Mouse (Mus musculus) skeletal muscle tissue, adult 2 months (tissue): ENCODE measurements around the gene Ush2a.

Experiments
- DNase-seq: peaks from one replicate; pipeline ENCODE4 v3.0.0-alpha.2; 2012; ENCODE audit warnings: low read depth, low spot score

The Ush2a gene

DNA sequence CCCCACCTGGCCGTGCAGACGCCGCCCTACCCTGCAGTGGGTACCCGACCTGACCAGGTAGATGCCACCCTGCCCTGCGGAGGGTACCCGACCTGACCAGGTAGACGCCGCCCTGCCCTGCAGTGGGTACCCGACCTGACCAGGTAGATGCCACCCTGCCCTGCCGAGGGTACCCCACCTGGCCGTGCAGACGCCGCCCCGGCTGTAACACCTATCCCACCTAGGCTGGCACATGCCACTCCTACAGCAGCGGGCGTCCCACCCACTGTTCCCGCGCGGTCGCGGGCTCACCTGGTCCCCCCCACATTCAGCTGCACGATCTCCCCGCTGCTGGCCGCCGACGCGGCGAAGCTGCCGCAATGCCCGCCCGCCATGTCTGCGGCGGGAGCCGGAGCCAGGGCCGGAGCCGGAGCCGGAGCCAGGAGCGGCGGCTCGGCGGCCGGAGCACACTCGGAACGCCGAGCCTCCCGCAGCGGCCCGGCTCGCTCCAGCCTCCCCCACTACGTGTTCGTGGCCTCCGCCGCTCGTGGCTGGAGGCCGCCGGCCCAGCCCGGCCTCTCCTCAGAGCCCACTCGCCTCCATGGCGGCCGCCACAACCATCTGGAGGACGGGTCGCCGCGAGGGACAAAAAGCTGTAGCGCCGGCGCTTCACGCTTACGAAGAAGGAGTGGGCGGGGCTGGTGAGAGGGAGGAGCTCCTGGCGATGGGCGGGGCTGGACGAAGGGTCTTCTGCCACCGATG lies 745.6 kb downstream of the Ush2a start, which contains the start of gene Kctd3:
Gene Kctd3 (minus strand): TSS at position 603 of the 741 bp plus-strand sequence.
- DNase-seq: peak; percentile 90

DNA sequence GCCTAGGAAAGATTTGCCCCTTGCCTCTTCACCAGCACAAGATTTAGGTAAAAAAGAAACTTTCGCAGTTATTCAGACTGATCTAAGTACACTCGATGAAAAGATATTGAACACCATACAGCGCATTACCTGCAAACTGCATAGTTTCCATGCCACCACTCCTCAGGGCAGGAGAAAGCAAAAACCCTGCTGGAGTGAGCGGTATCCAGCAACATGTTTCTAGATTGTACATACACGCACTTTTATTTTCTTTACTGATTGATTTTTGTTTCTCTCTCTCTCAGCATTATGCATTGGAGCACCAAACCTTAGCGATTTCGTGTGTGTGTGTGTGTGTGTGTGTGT lies 746.1 kb downstream of the Ush2a start:
- no peak for DNase-seq

DNA sequence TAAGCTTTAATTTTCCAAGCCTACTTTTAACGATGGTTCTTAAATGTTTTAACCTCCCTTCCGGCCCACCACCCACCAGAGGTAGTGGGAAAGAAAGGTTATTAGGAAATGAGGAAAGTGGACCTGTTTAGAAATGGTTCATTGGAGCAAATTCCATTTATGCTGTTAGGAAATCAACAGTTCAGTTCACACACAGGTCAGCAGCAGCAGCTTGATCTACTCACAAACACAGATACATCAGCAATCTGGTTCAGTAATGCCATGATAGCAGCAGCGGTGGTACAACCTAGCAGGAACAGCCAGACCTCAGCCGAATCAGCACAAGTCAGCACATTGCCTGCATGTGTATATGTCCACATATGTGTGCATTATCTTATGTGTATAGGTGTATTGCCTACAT lies 748.8 kb downstream of the Ush2a start:
- DNase-seq: no peak

DNA sequence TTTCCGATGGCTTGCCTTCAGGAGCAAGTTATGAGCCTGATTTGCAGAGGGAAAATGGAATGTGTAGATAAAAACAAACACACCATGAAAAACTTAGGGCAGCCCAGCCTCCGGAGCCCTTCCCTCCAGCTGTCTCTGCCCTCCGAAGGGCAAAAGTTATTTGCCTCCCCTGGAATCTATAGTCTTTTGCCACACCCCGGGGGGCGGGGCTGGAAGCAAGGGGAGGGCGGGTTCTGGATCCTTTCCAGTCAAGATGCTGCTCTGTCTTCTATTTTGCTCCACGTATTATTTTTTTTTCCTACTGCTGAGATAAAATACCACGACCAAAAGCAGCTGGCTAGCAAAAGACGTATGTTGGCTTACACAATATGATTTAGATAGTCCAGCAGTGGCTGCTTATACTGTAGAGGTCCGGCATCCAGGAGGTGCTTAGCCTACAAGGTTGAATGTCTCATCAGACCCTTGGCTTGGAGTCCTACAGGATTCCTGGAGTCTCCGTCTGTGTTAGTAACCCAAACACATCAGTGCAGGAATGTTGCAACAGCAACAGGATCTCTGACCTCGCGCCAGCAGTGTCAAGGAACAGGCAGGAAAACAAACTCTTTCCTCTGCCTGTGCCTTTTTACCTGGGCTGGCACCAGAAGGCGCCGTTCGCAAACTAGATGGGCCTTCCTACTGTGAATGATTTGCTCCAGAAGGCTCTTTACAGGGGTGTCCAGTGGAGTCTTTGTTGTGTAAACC lies 751.2 kb downstream of the Ush2a start:
- no peak for DNase-seq

DNA sequence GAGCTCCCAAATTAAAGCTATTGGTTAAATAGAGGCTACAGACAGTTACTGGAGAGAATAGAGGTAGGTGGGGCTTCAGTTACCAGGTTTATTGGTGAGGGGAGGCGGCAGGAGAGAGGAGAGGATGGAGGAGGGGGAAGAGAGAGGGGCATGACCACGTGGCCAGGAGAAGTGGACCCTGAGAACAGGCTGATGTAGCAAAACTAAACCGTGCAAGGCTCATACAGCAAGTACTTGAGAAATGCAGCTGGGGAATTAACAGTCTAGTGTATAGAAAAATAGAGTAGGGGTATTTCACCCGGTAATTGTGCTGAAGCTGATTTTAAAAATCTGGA lies 751.7 kb downstream of the Ush2a start:
- no peak for DNase-seq
